ENCODE assay signal across 9 mouse cellular contexts in genomic region chr4:41226351-41226750, GRCm38 (mm10). TPM values are rescaled to one million over a fixed set of nuclear protein-coding genes. Genes with fewer than 3 reads are reported as not detected.
DNase-seq lines count a peak whose midpoint lies in the region; ATAC-seq and TF ChIP-seq lines count a peak whose summit lies in the region.
"Had no signal": no experiment of that assay in that cellular context is flagged by ENCODE, and none has a peak within 500 bp of the region (broad histone marks: within the 10 kb centered on the region; RNA-seq: fewer than 3 reads in every experiment).

No protein-coding gene starts in this region.

- WGBS in forebrain, postnatal 0 days: 77% methylated on average over 3 of the region's 3 CpGs
- WGBS in forebrain, embryonic 15.5 days: 79% methylated on average over 3 of the region's 3 CpGs
- WGBS in embryonic facial prominence, embryonic 11.5 days: 92% methylated on average over 3 of the region's 3 CpGs

- no peaks in the 10 kb centered on the region for H3K27me3 ChIP-seq in forebrain, postnatal 0 days (ENCODE audit: insufficient read depth, low read length)
- H3K27me3 ChIP-seq in forebrain, embryonic 15.5 days: no peaks in the 10 kb centered on the region
- H3K27me3 ChIP-seq in embryonic facial prominence, embryonic 11.5 days (ENCODE audit: control insufficient read depth, insufficient read depth, low read length): no peaks in the 10 kb centered on the region
- no peaks in the 10 kb centered on the region for H3K27me3 ChIP-seq in splenic B cell, adult 2 months (ENCODE audit: control insufficient read depth, insufficient read depth, low read length, poor library complexity, severe bottlenecking)
- H3K27me3 ChIP-seq: lung, embryonic 15.5 days had no signal

- peak; percentile 71 for TF ChIP-seq CTCF in forebrain, postnatal 0 days (IDR thresholded peaks at IDR 0.05; ENCODE audit: low read depth)

- H3K4me1 ChIP-seq in forebrain, postnatal 0 days (ENCODE audit: insufficient read depth): no peaks in the 10 kb centered on the region
- H3K4me1 ChIP-seq in forebrain, embryonic 15.5 days: no peaks in the 10 kb centered on the region
- H3K4me1 ChIP-seq in embryonic facial prominence, embryonic 11.5 days (ENCODE audit: control insufficient read depth, insufficient read depth, low read length): no peaks in the 10 kb centered on the region
- H3K4me1 ChIP-seq: lung, embryonic 15.5 days had no signal

- no peak overlapping the region for H3K9ac ChIP-seq in forebrain, postnatal 0 days
- H3K9ac ChIP-seq in forebrain, embryonic 15.5 days (replicated peaks): no peak overlapping the region
- H3K9ac ChIP-seq in embryonic facial prominence, embryonic 11.5 days (replicated peaks; ENCODE audit: low read length): no peak overlapping the region
- H3K9ac ChIP-seq: lung, embryonic 15.5 days had no signal

- no peaks in the 10 kb centered on the region for H3K9me3 ChIP-seq in forebrain, postnatal 0 days (ENCODE audit: low read length)
- no peaks in the 10 kb centered on the region for H3K9me3 ChIP-seq in forebrain, embryonic 15.5 days
- H3K9me3 ChIP-seq in embryonic facial prominence, embryonic 11.5 days (replicated peaks; ENCODE audit: control insufficient read depth, low read length): no peaks in the 10 kb centered on the region
- H3K9me3 ChIP-seq: lung, embryonic 15.5 days had no signal

- no peak for ATAC-seq in forebrain, postnatal 0 days
- ATAC-seq in forebrain, embryonic 15.5 days (replicated peaks): no peak
- ATAC-seq in embryonic facial prominence, embryonic 11.5 days (replicated peaks; ENCODE audit: insufficient number of reproducible peaks, low FRiP score, low TSS enrichment, low read depth): no peak

- no peak overlapping the region for H3K4me3 ChIP-seq in forebrain, postnatal 0 days (ENCODE audit: low read depth, low read length)
- H3K4me3 ChIP-seq in forebrain, embryonic 15.5 days: no peak overlapping the region
- H3K4me3 ChIP-seq in embryonic facial prominence, embryonic 11.5 days (ENCODE audit: low read depth, low read length): no peak overlapping the region
- H3K4me3 ChIP-seq: lung, embryonic 15.5 days had no signal

- DNase-seq in forebrain, postnatal 0 days: peak; percentile 66
- DNase-seq in 416B (ENCODE audit: low read depth): peak; percentile 75
- DNase-seq in adrenal gland, postnatal 14 days: peak; percentile 72
- DNase-seq in embryonic facial prominence, embryonic 11.5 days (ENCODE audit: low spot score): peak; percentile 52
- peak; percentile 47 to 71 for DNase-seq in kidney, postnatal 36 days
- peak; percentile 61 for DNase-seq in lung, postnatal 14 days
- peak; percentile 72 for DNase-seq in splenic B cell, adult 2 months (ENCODE audit: low read depth, low spot score)

- H3K36me3 ChIP-seq in forebrain, postnatal 0 days (ENCODE audit: insufficient read depth): peaks cover 74% of the 10 kb centered on the region
- peaks cover 86% of the 10 kb centered on the region for H3K36me3 ChIP-seq in forebrain, embryonic 15.5 days
- peaks cover 6% of the 10 kb centered on the region for H3K36me3 ChIP-seq in embryonic facial prominence, embryonic 11.5 days (replicated peaks; ENCODE audit: control insufficient read depth, insufficient read depth, low read depth, low read length)
- H3K36me3 ChIP-seq in splenic B cell, adult 2 months (ENCODE audit: control insufficient read depth, insufficient read depth, low read length, poor library complexity, severe bottlenecking): peaks cover 9% of the 10 kb centered on the region; the same call in 1 of the 2 replicates

- no peak overlapping the region for H3K4me2 ChIP-seq in forebrain, postnatal 0 days (ENCODE audit: low read depth)
- H3K4me2 ChIP-seq in forebrain, embryonic 15.5 days (replicated peaks): no peak overlapping the region
- no peak overlapping the region for H3K4me2 ChIP-seq in embryonic facial prominence, embryonic 11.5 days (ENCODE audit: low read depth, low read length)
- H3K4me2 ChIP-seq: lung, embryonic 15.5 days had no signal

- H3K27ac ChIP-seq in forebrain, postnatal 0 days (ENCODE audit: low read depth, low read length): no peak overlapping the region
- no peak overlapping the region for H3K27ac ChIP-seq in forebrain, embryonic 15.5 days (replicated peaks)
- H3K27ac ChIP-seq in embryonic facial prominence, embryonic 11.5 days (replicated peaks; ENCODE audit: low read depth, low read length): no peak overlapping the region
- H3K27ac ChIP-seq: lung, embryonic 15.5 days had no signal

RNA-seq across cellular contexts. Expression of gene Ubap2, which starts 48.6 kb away (rescaled TPM):
- total RNA-seq in forebrain, postnatal 0 days (2014; rRNA removed): 15.3 and 16.1 TPM in 2 replicates
- 29.3 and 37.3 TPM in 2 replicates for polyA plus RNA-seq in forebrain, postnatal 0 days (2015; fragmentation: Nextera tagmentation; extraction: Ambion mirVana)
- 54.9 and 58.9 TPM in 2 replicates for polyA plus RNA-seq in forebrain, embryonic 15.5 days (2015; fragmentation: Nextera tagmentation; extraction: Ambion mirVana)
- 42.1 and 44.8 TPM in 2 replicates for total RNA-seq in adrenal gland, postnatal 14 days (2021)
- 67.3 and 69.6 TPM in 2 replicates for polyA plus RNA-seq in embryonic facial prominence, embryonic 11.5 days (2014; fragmentation: Nextera tagmentation; extraction: Ambion mirVana)
